Mouse (Mus musculus) WW6 (cell line): ENCODE data around the gene Tmem87a.

ENCODE experiments used
- DNase-seq: peaks from one replicate; pipeline ENCODE4 v3.0.0-alpha.2; 2013; ENCODE audit warnings: low read depth, low spot score

The Tmem87a gene

DNA sequence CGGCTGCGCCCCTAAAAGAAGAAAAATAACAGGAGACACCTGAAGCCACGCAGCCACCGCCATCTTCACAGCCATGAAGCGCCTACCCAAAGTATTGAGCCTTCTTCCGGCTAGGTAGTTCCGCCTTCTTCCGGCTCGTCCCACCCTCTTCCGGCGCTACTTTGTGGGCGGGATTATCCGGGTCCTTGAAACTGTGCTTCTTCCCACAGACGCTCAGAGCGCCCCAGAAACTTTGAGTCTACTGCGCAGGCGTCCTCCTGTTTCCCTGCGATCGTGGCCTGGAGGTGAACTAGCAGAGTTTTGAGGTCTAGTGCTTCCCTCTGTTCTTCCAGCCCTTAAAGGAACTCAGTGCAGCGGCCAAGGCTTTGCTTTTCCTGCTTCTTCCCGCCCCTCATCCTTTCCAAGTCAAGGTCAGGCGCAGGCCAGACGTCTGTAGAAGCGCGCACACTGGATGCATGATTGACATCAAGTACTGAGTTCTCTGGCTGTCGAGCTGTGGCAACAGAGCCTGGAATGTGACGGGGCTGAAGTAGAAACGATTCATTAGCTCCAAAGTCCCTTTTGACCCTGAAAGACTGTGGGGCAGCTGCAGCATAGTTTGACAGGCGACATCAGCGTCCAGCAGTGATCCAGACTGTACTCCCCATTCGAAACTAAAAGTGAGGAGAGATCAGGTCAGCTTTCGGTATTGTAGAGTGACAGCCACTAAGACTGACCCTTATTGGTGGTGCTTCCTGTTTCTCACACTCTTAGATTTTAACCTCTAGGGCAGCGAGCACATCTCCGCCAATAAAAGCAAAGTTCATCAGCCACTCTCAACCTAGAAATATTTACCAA lies at the start of gene Tmem87a:
Gene Tmem87a, minus strand, starts transcription at position 128 of the 837 bp plus-strand sequence.
- peak; percentile 84 for DNase-seq

DNA sequence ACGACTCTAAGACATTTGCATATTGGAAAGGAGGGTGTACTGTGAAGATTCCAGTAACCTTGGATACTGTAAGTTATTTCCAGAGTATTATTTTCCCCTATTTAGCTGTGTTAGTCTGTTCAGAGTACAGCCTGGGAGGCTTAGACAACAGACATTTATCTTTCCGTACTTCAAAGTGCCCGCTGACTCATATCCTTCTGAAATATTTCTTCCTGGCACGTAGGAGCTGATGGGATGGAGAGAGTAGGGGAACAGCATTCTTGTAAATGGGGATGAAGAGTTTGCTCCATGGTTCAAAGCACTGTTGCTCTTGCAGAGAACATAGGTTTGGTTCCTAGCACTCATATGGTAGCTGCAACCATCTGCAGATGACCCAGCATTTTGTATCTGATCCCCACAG lies 48.7 kb upstream of the Tmem87a start:
- no peak for DNase-seq

DNA sequence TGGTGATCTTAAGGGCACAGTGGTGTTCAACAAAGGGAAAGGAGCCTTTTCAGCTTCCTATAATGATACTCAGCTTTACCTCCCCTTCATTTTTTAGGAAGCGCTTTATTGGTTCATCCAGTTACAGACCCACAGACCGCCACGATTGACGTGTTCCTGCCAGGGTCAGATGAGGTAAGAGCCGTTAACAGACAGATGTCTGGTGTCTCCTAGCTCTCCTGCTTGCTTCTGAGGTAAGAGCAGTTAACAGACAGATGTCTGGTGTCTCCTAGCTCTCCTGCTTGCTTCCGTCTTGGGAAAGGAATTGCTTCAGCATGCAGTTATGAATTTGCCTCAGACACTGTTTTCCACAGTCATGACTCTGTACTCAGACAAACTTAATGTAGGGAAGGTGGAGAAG lies 46.8 kb upstream of the Tmem87a start:
- DNase-seq: no peak

GRCm38 (mm10) chr2:120447306-120447705 lies 43.4 kb upstream of the Tmem87a start:
- no peak for DNase-seq

DNA sequence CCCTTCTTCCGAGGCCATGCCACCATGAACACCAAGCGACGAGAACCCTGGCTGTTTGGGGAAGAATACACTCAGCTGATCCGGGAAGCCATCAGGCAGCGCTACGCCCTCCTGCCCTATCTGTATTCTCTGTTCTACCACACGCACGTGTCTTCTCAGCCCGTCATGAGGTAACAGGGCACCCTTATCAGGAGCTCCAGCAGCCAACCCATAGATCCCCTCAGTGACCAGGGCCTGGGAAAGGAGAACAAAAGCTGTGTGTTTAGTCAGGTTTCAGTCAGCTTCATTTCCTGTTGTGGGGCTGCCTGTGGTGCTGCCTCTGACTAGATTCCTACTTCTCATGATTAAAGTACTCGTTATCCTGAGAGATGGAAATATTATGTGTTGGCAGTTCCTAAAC lies 42.5 kb upstream of the Tmem87a start:
- no peak for DNase-seq

DNA sequence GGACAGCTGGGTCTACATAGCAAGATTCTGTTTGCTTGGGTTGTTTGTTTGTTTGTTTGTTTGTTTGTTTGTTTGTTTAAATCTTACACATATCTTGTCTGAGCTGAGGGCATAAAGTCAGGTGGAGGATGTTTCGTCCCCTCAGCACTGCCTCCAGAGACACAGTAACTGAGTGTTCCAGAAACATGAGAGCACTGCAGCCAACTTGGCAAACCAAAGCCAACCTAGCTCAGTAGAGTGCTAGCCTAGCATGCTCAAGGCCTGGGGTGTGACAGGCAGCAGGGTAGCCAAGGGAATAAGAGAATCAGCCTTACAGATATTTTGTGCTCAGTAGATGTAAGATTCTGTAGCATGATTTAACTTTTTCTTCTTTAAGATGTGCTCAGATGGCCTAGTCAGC lies 40.6 kb upstream of the Tmem87a start:
- no peak for DNase-seq

GRCm38 (mm10) chr2:120424386-120424785 lies 20.5 kb upstream of the Tmem87a start:
- DNase-seq: no peak

DNA sequence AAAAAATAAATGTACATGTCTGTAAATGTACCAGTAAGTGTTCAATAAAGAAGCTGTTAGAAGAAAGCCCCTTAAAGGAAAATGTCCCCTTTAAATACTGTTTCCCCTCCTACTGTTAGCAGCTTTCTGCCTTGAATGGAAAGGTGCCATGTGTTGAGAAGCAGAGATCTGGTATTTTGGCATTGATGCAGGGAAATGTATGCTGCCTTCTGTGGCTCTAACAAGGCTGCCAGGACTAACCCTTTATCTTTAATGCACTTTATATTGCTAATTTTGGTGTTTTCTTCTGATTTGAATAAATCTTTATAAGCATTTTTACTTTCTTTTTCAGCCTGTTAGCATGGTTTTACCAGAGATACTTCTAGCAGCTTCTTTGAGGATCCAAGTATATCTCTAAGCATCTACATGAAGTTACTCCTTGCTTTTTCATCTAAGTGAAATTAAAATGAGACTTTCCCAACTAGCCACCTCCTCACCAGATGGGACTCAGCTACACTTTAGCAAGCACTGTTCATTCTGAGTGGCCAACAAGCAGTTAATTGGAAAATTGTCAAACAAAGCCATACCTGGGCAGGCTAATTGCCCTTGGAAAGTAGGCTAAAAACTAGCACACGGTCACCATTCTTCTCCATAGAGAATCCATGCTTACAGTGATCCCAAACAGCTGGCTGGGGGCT lies 11.0 kb upstream of the Tmem87a start:
- DNase-seq: no peak

DNA sequence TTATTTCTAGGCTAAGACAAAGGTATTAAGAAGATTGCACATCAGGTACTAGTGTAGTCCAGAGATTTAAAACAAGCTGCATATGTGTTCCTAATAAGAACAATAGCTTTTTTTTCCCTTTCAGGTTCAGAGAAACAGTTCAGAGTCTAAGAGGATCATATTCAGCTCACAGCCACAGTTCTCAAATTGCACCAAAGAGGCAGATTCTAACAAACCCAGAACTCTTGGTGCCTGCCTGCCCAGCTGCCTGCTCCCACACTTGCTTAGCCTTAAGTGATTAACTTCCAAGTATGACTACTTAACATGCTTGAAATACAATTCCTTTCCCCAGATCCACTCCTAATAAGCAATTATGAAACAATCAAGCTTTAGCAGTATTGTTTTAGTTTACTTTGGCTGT lies 10.2 kb upstream of the Tmem87a start:
- DNase-seq: no peak

- no peak for DNase-seq
Observed at GRCm38 (mm10) chr2:120411096-120411628, 7.2 kb upstream of the Tmem87a start.

GRCm38 (mm10) chr2:120404823-120405765 lies 1.2 kb upstream of the Tmem87a start:
- DNase-seq: no peak

GRCm38 (mm10) chr2:120403653-120403985 lies 294 bp downstream of the Tmem87a start, which contains the start of gene Ganc:
Ganc (plus strand) TSS chr2:120403896.
- peak; percentile 48 for DNase-seq

DNA sequence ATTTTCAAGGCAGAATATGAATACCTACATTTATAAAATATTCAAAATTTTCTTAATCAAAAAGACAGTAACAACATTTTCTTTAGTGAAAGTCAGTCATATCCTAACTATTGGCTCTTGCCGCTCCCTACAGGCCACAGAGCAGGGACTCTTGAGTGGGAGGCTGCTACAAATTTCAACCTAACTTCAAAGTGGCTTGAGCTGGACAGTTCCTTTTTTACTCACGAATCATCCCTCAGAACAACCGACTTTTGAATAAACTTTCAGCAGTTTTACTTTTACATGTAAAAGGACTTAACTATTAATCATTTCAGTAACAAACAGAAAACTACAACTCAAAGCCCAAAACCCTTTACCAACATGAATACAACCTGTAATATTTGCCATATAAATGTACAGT lies 1.1 kb downstream of the Tmem87a start:
- no peak for DNase-seq

- DNase-seq: no peak
Observed at GRCm38 (mm10) chr2:120397951-120398350, 6.0 kb downstream of the Tmem87a start.

- no peak for DNase-seq
Observed at GRCm38 (mm10) chr2:120392406-120392805, 11.5 kb downstream of the Tmem87a start.

DNA sequence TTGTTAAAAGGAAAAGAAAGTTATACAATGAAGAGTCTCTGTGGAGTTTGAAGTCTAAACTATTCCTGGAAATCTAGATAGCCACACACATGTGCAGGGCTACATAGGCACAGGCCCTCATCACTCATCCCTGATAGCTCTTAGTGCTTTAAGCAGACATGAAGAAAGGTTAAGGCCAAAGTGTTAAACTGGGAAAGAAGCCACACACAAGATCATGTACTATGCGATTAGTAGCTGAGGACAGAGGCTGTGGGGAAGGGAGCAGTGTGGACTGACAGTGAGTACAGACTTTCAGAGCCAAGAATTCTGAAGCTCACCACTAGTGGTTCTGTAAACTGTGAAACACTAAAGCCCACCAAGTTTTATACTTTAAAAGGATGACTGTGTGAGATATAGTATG lies 13.0 kb downstream of the Tmem87a start:
- DNase-seq: no peak

GRCm38 (mm10) chr2:120389376-120389775 lies 14.5 kb downstream of the Tmem87a start:
- DNase-seq: no peak

GRCm38 (mm10) chr2:120387291-120387690 lies 16.6 kb downstream of the Tmem87a start:
- no peak for DNase-seq

- DNase-seq: no peak
Observed at GRCm38 (mm10) chr2:120386264-120386663, 17.6 kb downstream of the Tmem87a start.

- no peak for DNase-seq
Observed at GRCm38 (mm10) chr2:120373858-120374257, 30.1 kb downstream of the Tmem87a start.

- DNase-seq: no peak
Observed at GRCm38 (mm10) chr2:120367416-120368207, 36.3 kb downstream of the Tmem87a start.
